Mouse (Mus musculus) heart, adult 10 weeks (tissue): ENCODE measurements around the gene Rdh16f2. TPM values are rescaled to one million over a fixed set of nuclear protein-coding genes. Genes with fewer than 3 reads are reported as not detected.

Experiments
- polyA plus RNA-seq: library from polyadenylated mRNA; stranded (reverse); fragments of 350-450 nt; fragmentation: Illumina TruSeq; extraction: RNeasy Lipid Tissue Mini Kit (QIAGEN cat#74804); gene quantifications from one replicate; pipeline ENCODE4 v1.2.3, GENCODE M21; 2014; ENCODE audit warnings: low read depth, low replicate concordance

The Rdh16f2 gene
- not detected for polyA plus RNA-seq

GRCm38 (mm10) chr10:127866232-127866631 lies at the start of gene Rdh16f2:
Rdh16f2 (plus strand) TSS chr10:127866474.

DNA sequence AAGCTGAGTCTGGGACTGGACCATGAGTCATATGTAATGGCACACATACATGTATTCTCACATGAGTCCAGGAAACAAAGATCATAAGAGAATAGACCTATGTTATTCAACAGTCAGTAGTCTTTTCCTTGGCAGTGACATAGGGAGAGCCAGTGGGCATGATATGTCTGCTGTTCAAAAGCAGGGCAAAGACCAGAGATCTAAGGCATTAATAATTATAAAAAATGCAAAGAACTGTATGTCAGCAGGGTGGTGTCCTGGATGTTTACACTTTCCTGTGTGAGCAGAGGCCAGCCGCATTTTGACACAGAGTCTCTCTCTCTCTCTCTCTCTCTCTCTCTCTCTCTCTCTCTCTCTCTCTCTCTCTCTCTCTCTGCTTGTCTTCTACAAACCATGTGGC lies 16.6 kb upstream of the Rdh16f2 start, which contains the start of gene Rdh19:
TSS of gene Rdh19 (plus strand) at position 301 of the 400 bp plus-strand sequence.

GRCm38 (mm10) chr10:127888605-127889004 lies 22.3 kb downstream of the Rdh16f2 start, which contains the start of gene Rdh7:
Rdh7 (minus strand) TSS chr10:127888817.

GRCm38 (mm10) chr10:127898218-127898617 lies 31.9 kb downstream of the Rdh16f2 start, which contains the start of gene Sdr9c7:
Sdr9c7 (plus strand) TSS chr10:127898518.

Other genes starting within 250 kb of the Rdh16f2 start
- 87.8 TPM for gene Lrp1, start 245.3 kb upstream of the Rdh16f2 start, polyA plus RNA-seq
- 48.3 TPM for gene Stat6, start 223.5 kb upstream of the Rdh16f2 start, polyA plus RNA-seq
- 5.4 TPM for gene Nemp1, start 199.6 kb upstream of the Rdh16f2 start, polyA plus RNA-seq
- 10.6 TPM for gene Nab2, start 197.9 kb upstream of the Rdh16f2 start, polyA plus RNA-seq
- gene Myo1a, start 161.3 kb upstream of the Rdh16f2 start, polyA plus RNA-seq, result 0.34 TPM
- not detected for gene Tac2, start 142.0 kb upstream of the Rdh16f2 start, polyA plus RNA-seq
- 4.4 TPM for gene Zbtb39, start 126.9 kb upstream of the Rdh16f2 start, polyA plus RNA-seq
- gene Gpr182, start 114.7 kb upstream of the Rdh16f2 start, polyA plus RNA-seq, result 4.0 TPM
- not detected for gene Rdh1, start 106.8 kb upstream of the Rdh16f2 start, polyA plus RNA-seq
- not detected for gene Rdh16f1, start 106.7 kb upstream of the Rdh16f2 start, polyA plus RNA-seq
- 0.31 TPM for gene Rdh9, start 90.1 kb upstream of the Rdh16f2 start, polyA plus RNA-seq
- gene Rdh16, start 65.3 kb upstream of the Rdh16f2 start, polyA plus RNA-seq, result not detected
- not detected for gene Rdh19, start 16.5 kb upstream of the Rdh16f2 start, polyA plus RNA-seq
- 0.63 TPM for gene Rdh7, start 22.3 kb downstream of the Rdh16f2 start, polyA plus RNA-seq
- gene Sdr9c7, start 32.0 kb downstream of the Rdh16f2 start, polyA plus RNA-seq, result not detected
- not detected for gene Hsd17b6, start 141.1 kb downstream of the Rdh16f2 start, polyA plus RNA-seq
- 3.7 TPM for gene Prim1, start 148.7 kb downstream of the Rdh16f2 start, polyA plus RNA-seq
- 662 TPM for gene Naca, start 169.1 kb downstream of the Rdh16f2 start, polyA plus RNA-seq
- gene Ptges3, start 192.5 kb downstream of the Rdh16f2 start, polyA plus RNA-seq, result 93.0 TPM
- gene Atp5b, start 216.8 kb downstream of the Rdh16f2 start, polyA plus RNA-seq, result 7,621 TPM
- 18.2 TPM for gene Baz2a, start 225.1 kb downstream of the Rdh16f2 start, polyA plus RNA-seq